Mouse (Mus musculus): ENCODE data around the gene Epas1.

Epas1 gene

DNA sequence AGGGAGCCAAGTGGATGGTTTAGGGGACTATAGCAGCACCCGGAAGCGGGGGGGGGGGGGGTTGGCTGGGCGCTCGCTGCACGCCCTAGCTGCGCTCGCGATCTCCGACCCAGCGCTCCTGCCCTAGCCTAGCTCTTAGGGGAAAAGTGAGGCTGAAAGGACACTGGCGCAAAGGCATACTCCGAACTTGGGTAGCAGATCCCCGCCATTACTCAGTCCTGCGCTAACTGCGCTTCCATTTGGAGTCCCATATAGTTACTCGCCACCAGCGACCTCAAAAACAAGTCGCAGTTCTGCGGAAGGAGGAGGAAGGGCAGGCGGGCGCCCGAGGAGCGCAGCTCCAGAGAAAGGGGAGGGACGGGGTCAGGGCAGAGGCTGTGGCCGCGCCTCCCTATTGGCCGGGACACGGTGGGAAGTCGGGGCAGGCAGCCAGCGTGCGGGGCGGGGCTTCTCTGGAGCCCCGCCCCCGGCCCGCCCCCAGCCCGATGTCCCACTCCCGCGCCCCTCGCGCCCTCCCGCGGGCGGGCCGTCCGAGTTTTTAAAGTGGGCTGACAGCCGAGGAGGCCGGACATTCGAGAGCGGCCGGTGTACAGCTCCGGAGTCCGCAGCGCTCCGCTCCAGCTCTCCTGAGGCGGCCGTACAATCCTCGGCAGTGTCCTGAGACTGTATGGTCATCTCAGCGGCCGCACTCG is at the start of gene Epas1:
TSS of gene Epas1 (plus strand) at position 571 of the 692 bp plus-strand sequence.
- CTCF ChIA-PET, result no interaction called here

DNA sequence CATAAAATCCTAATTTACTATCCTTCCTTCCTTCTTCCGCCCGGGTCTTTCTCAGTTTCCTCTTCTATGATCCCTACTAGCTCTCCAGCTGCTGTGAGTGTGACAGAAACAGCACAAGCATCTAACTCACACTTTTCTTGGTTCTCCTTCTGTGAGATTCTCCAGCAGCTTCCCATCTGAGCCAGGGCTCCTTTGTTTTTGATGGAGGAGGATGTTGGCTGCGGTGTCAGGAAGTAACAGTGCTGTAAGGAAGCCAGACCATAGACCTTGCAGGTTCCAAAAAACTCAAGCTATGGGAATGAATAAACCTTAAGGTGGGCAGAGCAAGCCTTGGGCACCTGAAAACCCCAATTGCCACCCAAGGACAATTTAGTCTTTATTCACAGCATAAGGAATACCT is 48.3 kb upstream of the Epas1 start:
- CTCF ChIA-PET, result no interaction called here

GRCm38 (mm10) chr17:86706467-86706866 is 47.0 kb upstream of the Epas1 start:
- CTCF ChIA-PET, result no interaction called here

DNA sequence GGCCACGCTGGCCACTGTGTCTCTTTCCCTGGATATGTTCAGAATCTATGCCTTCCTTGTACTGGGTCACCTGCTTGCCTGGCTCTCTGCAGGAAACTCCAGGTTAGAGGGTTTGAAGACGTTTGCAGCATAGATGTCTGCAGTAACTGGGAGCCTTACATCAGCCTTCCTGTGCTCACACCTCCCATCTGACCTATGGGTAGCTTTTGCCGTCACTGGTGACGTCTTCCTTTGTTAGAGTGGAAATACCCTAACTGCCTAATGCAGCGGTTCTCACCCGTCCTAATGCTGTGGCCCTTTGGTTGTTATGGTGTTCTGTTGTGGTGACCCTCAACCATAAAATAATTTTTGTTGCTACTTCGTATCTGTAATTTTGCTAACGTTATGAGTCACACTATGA is 43.7 kb upstream of the Epas1 start:
- CTCF ChIA-PET, result no interaction called here

GRCm38 (mm10) chr17:86710379-86710778 is 43.1 kb upstream of the Epas1 start:
- CTCF ChIA-PET, result no interaction called here

GRCm38 (mm10) chr17:86711949-86712348 is 41.6 kb upstream of the Epas1 start:
- CTCF ChIA-PET, result no interaction called here

DNA sequence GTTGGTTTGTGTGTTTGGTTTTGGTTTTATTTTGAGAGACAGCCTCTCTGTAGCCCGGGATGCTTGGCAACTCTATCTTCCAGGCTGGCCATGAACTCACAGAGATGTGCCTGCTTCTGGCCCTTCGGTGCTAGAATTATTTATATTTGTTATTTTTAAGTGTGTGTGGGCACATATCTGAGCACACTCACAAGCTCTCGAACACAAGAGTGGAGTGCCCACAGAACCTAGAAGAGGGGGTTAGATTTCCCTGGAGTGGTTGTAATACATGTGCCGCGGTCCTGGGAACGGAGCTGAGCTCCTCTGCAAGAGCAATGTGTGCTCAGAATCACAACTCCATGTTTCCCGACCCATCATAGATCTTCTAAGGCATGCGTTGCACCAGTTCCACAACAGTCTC is 40.9 kb upstream of the Epas1 start:
- CTCF ChIA-PET, result no interaction called here

DNA sequence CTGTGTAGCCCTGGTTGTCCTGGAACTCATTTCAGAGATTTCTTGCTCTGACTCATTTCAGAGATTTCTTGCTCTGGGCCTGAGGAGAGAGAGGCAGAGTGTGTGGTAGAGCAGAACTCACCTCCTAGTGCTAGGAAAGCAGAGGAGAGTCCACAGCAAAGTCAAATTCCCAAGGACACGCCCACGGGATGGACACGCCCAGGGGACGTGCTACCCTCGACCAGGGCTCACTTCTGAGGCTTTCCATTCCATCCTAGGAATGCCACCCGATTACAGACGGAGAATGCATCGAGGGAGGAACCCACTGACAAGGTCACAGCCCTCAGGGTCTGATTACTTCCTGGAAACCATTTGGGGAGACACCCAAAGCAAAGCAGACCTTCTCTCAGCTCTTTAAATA is 39.9 kb upstream of the Epas1 start:
- CTCF ChIA-PET, result no interaction called here

DNA sequence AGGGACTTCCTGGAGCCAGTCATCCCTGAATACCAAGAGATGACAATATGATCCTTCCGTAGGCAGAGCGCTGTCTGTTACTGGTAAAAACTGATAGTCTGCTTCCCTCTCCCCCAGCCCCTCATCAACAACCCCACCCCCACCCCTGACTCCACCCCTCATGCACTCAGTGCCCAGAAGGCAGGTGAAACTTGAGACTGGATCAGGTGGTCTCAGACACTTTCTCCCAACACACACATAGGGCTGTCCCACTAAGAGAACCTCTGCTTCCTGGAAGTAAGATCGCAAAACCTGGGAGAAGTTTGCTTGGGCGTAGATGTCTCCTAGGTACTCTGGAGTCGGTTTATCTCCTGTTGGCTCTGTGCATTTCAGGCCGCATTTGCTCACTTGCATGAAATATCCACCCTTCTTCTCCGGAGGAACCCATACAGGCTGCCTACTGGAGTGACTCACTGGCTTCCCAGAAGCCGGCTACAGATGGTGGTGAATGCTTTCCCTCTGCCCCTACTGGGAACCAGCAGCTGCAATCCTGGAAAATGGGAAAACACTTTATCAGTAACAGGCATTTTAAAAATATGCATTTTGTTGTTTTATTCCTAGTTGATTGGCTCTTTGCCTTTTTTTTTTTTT is 28.6 kb upstream of the Epas1 start:
- CTCF ChIA-PET, result no interaction called here

GRCm38 (mm10) chr17:86726480-86726879 is 27.0 kb upstream of the Epas1 start:
- CTCF ChIA-PET, result no interaction called here

GRCm38 (mm10) chr17:86727031-86727430 is 26.5 kb upstream of the Epas1 start:
- CTCF ChIA-PET, result no interaction called here

DNA sequence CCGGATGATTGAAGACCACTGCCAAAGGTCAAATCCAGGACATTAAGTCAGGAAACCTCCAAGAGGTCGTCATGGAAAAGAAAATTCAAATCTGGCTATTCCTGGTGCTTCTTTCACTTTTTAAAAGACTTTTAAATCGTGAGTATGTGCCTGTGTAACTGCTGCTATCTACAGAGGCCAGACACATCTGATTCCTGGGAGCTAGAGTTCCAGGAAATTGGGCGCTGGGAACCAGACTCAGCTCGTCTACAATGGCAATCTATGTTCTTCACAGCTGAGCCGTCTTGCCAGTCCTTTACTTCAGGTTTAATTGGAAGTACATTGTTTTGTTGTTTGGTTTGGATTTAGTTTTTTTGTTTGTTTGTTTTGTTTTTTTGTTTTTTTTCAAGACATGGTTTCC is 22.2 kb upstream of the Epas1 start:
- CTCF ChIA-PET, result no interaction called here

GRCm38 (mm10) chr17:86732024-86732423 is 21.5 kb upstream of the Epas1 start:
- CTCF ChIA-PET, result no interaction called here

DNA sequence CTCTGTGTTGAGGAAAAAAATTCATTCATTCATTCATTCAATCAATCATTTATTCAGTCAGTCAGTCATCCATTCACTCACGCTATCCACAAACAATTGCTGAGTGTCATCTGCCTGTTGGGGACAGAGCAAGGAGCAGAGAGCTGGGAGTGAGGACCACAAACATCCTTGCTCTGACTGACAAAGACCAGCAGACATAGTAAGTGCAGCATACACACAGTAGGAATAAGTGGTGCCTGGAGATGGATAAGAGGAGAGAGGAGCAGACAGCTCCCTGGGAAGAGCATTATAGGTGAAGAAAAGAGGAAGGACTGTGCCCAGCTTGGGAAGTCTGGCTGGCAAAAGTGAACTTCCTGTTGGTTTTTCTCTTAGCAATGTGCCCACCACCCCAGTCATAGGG is 21.0 kb upstream of the Epas1 start:
- CTCF ChIA-PET, result no interaction called here

GRCm38 (mm10) chr17:86733644-86734043 is 19.9 kb upstream of the Epas1 start:
- CTCF ChIA-PET, result no interaction called here

DNA sequence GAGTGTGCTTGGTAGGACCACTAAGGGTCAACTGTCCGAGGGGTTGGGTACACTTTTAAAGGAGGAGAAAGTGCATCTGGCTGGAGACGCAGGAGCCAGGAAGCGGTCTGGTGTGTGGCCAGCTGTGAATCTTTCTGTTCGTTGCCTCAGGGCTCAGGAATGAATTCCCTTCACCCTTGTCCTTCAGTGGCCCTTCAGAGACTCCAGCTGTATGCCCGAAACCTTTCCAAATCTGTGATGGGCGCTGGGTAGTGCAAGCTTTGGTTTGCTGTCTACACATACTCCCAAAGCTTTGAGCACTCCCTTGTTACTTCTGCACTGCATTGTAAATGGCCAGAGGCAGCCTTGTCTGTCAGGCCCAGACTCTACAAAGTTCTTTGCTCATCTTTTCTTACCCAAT is 15.0 kb upstream of the Epas1 start:
- CTCF ChIA-PET, result interaction anchor here (0.6 kb wide), 1 partner anchor 619 kb away, joined by 4 read pairs; no protein-coding TSS in a partner anchor

- CTCF ChIA-PET, result no interaction called here
These were observed 10.1 kb upstream of the Epas1 start for GRCm38 (mm10) chr17:86743351-86743941.

DNA sequence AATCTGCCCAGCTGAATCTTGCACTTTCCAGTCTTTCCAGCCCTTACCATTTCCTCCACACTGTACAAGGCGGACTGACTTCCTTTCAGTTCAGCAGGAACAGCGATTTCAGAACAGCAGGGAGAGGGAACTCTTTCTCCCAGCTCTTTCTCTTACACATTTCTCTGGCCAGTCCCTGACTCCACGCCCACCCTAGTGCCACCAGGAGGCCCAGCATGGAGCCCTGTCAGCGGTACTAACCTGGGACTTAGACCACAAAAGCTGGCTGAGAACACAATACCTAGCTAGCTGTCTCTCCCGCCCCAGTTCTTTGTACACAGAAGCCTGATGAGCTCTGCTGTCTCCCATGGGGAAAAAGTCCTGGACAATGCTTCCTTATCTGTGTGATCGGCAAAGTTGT is 8.6 kb upstream of the Epas1 start:
- CTCF ChIA-PET, result no interaction called here

GRCm38 (mm10) chr17:86751373-86751871 is 2.1 kb upstream of the Epas1 start:
- CTCF ChIA-PET, result interaction anchor here (0.6 kb wide), 1 partner anchor 459 kb away, joined by 3 read pairs; no protein-coding TSS in a partner anchor

GRCm38 (mm10) chr17:86753931-86754805 is 668 bp downstream of the Epas1 start:
- CTCF ChIA-PET, result no interaction called here

DNA sequence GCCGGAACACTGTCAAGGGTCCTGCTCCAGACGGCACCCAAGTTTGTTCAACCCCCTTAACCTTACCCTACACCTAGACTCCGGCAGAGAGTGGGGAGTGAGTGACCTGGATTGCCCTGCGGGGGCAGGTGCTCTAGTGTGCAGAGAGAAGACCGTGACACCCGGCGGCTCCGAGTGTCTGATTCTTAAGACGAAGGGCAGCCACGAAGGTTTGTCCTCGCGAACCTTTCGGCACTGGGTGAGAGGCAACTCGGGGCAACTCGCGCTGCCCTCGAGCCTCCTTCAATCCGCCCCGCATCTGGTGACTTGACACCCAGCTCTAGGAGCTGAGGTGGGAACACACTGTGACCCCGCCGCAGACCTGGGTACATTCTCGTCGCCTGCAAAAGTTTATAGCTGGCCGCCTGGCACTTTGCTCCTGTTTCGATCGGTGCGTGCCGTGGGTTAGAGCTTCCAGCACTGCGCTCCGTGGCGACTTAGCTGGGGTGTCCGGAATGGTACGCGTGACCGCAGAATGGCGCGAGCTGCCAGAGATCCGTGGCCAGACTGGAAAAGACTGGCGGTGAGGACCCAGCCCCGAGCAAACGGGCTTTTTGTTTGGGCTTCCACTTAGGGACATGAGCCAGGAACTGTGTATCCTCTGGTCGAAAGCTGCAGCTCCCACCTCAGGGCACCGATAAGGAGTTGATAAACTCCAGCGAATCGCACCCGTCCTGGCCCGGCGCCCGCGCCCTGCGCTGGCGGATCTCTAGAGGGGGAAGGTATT is 1.5 kb downstream of the Epas1 start:
- CTCF ChIA-PET, result no interaction called here
